Mouse (Mus musculus) limb, embryonic 10.5 days (tissue): ENCODE results near the gene Ccdc152. TPM values are rescaled to one million over a fixed set of nuclear protein-coding genes. Genes with fewer than 3 reads are reported as not detected.

Experiments used
- DNase-seq: peaks from one replicate; pipeline ENCODE4 v3.0.0-alpha.2; 2017; ENCODE audit warnings: low spot score
- H3K27ac ChIP-seq: fragments of 300-500 bp; sonication (generic); 2 replicates; pipeline ENCODE4 v1.5.1; 2016; ENCODE audit warnings: mild to moderate bottlenecking
- H3K27me3 ChIP-seq: fragments of 300-500 bp; sonication (generic); 2 replicates; pipeline ENCODE4 v1.6.1; 2016; ENCODE audit warnings: low read depth, mild to moderate bottlenecking; ENCODE audit not compliant: poor library complexity, severe bottlenecking
- H3K36me3 ChIP-seq: fragments of 300-500 bp; sonication (generic); 2 replicates; pipeline ENCODE4 v1.6.1; 2016; ENCODE audit warnings: mild to moderate bottlenecking, moderate library complexity
- H3K4me1 ChIP-seq: fragments of 300-500 bp; sonication (generic); 2 replicates; pipeline ENCODE4 v1.6.1; 2016
- H3K4me3 ChIP-seq: fragments of 300-500 bp; sonication (generic); 2 replicates; pipeline ENCODE4 v1.5.1; 2016; ENCODE audit warnings: mild to moderate bottlenecking, moderate library complexity
- H3K9me3 ChIP-seq: fragments of 300-500 bp; sonication (generic); replicated peaks from 2 replicates; pipeline ENCODE4 v1.6.1; 2016; ENCODE audit warnings: mild to moderate bottlenecking
- WGBS: fragments of 180-500 bp; shearing (Covaris S2); methylation state at CpG from one replicate; pipeline ENCODE4 v1.1.7; 2016; 5-methylcytosine and 5-hydroxymethylcytosine counted together
- polyA plus RNA-seq: library from polyadenylated mRNA; unstranded; fragments of >200 nt; fragmentation: Nextera tagmentation; extraction: Ambion mirVana; gene quantifications from 2 replicates; pipeline ENCODE4 v1.2.1, GENCODE M21; 2016

Gene Ccdc152
- polyA plus RNA-seq = not detected in 2 replicates

DNA sequence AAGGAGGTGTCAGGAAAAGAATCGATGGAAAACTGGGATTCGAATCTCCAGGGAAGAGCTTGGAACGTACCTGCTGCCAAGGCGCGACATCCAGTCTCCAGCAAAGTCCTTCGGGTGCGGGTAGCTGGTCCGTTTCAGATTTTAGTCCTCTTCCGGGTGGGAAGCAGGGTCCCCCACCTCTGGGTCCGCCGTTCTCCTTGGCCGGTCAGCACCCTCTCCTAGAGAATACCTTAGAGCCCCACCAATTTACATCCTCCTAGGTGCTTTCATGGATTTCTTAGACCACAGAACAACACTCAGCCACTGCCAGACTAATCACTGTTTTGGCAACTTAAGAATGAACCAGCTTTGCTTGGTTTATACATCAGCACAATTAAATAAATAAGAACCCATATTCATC, at the start of gene Ccdc152:
Gene Ccdc152 (minus strand): TSS at position 101 of the 400 bp plus-strand sequence.
- H3K27ac ChIP-seq = no peak within 1 kb of the TSS
- no peak within 1 kb of the TSS for H3K4me3 ChIP-seq
- no peaks in the 10 kb centered on the region for H3K4me1 ChIP-seq
- no peaks in the 10 kb centered on the region for H3K9me3 ChIP-seq
- DNase-seq = no peak
- WGBS = 91% methylated on average over 12 of the region's 12 CpGs
- no peaks in the 10 kb centered on the region for H3K36me3 ChIP-seq
- no peaks in the 10 kb centered on the region for H3K27me3 ChIP-seq

DNA sequence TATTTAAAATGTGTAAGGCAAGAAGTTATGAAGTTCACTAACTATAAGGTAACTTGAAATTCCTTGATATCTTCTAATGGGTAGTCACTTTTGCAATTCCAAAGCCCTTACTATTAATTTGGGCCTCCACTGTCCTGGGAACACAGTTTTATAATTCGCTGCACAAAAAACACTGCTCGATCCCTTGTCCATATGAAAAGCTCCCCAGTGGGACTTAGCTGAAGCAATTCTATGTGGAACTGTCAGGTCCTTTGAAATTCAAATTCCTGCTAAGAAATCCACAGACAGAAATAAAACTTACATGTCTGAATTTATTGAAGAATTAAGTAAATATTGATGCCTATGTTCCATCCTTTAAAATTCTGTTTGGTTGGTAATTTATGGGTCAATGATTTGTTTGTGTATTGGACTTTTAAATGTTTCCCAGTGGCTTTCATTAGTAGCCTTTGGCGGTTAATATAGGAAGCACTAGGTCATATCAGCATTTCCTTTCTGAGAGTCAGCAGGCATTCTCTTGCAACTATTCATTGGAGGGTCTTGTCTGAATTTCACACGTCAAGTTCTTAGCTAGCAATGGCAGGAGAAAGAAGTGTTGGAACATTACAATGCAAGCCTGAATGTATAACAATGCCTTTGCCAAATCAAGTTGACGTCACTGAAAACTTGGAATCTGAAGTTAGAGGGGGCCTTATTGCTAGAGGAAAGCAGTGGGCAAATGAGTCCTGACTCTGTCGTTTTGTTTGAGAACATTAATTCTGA, 46.2 kb upstream of the Ccdc152 start:
- H3K27ac ChIP-seq = no peak overlapping the region
- 79% methylated on average over 6 of the region's 6 CpGs for WGBS
- no peaks in the 10 kb centered on the region for H3K27me3 ChIP-seq

DNA sequence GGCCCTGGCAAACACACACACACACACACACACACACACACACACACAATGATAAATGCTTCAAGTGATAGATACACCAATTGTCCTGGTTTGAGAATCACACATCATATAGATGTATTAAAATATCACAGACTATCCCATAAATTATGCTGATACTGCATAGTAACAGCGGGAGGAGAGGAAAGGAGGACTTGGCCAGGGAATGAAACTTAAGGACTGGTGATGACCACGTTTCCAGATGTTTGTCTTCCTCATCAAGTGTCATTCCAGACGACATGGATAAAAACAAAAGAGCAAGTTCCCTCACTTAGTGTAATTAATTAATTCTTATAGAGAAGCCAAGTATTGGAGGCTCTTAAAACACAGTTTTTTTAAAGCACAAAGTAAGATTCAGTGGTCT, 43.4 kb upstream of the Ccdc152 start:
- Histone ChIP-seq H3K27ac (no peak overlapping the region), H3K27me3 (no peaks in the 10 kb centered on the region), H3K4me1 (no peaks in the 10 kb centered on the region), H3K9me3 (no peaks in the 10 kb centered on the region), H3K4me3 (no peak overlapping the region), H3K36me3 (no peaks in the 10 kb centered on the region)
- no peak for DNase-seq
- WGBS = 79% methylated on average over 3 of the region's 3 CpGs

More for the DNA sequence above, 46.2 kb upstream of the Ccdc152 start:
- Histone ChIP-seq H3K36me3 (no peaks in the 10 kb centered on the region), H3K4me3 (no peak overlapping the region), H3K4me1 (no peaks in the 10 kb centered on the region), H3K9me3 (no peaks in the 10 kb centered on the region)
- no peak for DNase-seq

DNA sequence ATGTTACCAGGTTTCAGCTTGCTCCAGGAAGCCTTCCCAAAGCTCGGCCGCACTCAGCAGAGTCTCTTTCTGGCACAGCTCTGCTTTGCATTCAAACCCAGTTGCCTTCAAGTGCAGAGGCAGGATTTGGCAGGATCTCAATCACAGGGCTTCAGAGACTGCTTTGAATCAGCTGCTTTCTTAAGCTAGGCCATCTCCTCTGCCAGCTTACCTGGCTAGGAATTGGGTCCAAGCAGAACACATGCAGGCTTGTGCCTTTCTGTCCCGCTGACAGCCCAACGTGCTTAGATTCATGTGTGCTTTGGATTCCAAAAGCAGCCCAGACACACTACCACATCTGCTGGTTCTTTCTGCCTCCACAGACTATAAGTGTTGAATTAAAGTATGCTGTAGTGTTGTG, 41.2 kb upstream of the Ccdc152 start:
- Histone ChIP-seq H3K9me3 (no peaks in the 10 kb centered on the region), H3K4me1 (no peaks in the 10 kb centered on the region), H3K27ac (no peak overlapping the region), H3K4me3 (no peak overlapping the region), H3K27me3 (no peaks in the 10 kb centered on the region), H3K36me3 (no peaks in the 10 kb centered on the region)
- WGBS = 93% methylated on average over 4 of the region's 4 CpGs
- DNase-seq = no peak

DNA sequence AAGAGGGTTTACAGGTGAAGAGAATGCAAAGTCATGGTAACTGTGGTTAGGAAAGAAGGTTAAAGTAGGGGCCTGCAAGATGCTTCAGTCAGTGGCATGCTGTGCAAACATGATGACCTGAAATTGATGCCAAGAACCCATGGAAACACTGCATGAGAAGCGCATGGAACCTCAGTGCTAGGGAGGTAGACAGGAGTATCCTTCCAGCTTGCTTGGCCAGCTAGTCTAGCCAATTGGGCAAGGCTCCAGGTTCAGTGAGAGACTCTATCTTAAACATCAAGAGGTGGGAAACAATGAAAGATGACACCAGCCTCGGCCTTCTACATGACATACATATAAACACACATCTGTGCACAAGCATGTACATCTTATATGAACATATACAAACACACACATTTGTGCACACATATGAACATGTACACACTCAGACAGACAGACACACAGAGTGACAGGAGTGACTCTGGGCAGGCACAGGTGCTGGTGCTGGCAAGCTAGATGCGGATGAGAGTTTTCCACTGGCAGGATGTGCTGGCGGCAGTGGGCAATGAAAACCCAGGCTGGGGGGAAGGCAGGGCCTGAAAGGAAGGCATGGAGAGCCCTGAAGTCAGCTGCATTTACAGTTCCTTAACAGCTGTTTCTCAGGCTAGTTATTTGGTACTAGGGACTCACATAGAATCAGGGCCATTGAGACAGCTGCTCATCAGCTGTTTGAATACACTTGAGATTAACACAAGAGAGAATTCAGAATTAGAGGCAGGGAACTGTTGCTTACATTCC, 38.7 kb upstream of the Ccdc152 start:
- 92% methylated on average over 4 of the region's 4 CpGs for WGBS
- DNase-seq = no peak
- no peaks in the 10 kb centered on the region for H3K27me3 ChIP-seq
- no peaks in the 10 kb centered on the region for H3K9me3 ChIP-seq
- H3K36me3 ChIP-seq = no peaks in the 10 kb centered on the region; the same call in 1 of the 2 replicates
- no peaks in the 10 kb centered on the region for H3K4me1 ChIP-seq
- H3K4me3 ChIP-seq = no peak overlapping the region
- no peak overlapping the region for H3K27ac ChIP-seq

DNA sequence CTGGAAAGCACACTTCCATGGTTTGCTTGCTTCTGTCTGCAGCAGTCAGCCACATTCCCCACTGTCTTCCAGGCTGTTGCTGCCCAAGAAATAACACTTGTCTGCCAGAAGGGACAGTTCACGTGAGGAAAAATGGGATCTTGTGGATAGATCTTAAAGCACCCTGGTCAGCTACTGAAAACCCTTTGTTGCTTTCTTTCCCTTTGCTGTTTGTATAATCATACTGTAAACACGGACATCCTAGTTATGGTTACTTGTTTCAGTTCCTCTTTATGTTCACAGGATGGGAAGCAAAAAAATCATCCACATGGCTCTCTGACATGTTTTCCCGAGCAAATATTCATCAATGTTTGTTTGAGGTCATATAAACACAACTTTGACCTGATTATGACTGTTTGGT, 36.5 kb upstream of the Ccdc152 start:
- WGBS = 93% methylated on average over 3 of the region's 3 CpGs
- no peak overlapping the region for H3K27ac ChIP-seq
- DNase-seq = no peak

DNA sequence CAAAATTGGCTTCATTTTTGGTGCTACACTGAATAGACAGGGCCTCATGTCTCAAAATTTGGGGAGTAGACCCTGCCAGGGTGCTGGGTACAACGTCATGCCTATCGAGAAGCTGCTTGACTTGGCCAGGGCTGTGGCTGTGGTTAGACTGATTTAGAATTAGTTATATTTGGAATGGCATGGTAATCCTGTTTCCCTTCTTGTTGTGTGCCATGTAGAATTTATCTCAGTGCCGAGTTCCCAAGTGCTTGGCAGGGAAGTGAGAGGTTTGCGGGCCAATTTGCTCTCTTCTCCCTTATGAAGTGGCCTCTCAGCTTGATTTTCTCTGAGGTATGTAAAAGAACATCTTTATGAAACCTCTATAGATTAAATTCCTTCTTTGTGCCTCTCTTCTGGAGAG, 29.2 kb upstream of the Ccdc152 start:
- 93% methylated on average over 4 of the region's 4 CpGs for WGBS
- H3K36me3 ChIP-seq = no peaks in the 10 kb centered on the region; the same call in 1 of the 2 replicates
- H3K4me3 ChIP-seq = no peak overlapping the region
- H3K4me1 ChIP-seq = no peaks in the 10 kb centered on the region
- H3K27me3 ChIP-seq = no peaks in the 10 kb centered on the region
- no peaks in the 10 kb centered on the region for H3K9me3 ChIP-seq
- no peak overlapping the region for H3K27ac ChIP-seq
- DNase-seq = no peak

More for the DNA sequence above, 36.5 kb upstream of the Ccdc152 start:
- H3K36me3 ChIP-seq = no peaks in the 10 kb centered on the region; the same call in 1 of the 2 replicates
- no peak overlapping the region for H3K4me3 ChIP-seq
- no peaks in the 10 kb centered on the region for H3K9me3 ChIP-seq
- H3K27me3 ChIP-seq = no peaks in the 10 kb centered on the region
- H3K4me1 ChIP-seq = no peaks in the 10 kb centered on the region

DNA sequence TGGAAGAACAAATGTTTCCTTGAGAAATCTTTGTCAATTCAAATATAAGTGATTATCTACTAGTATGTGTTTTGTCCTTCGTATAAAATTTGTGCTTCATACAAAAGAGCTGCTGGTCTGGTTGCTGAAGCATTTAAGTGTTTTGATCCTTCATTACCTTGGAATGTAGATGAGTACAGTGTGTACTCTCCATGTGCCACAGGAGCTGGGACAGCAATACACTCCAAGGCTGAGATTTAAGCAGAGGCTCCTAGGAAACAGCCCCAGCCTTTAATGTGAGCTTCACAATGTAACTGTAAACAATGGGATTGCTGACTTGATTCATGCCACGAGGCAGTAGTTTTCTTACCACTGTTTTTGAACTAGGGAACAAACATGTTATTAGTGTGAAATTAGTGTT, 28.5 kb upstream of the Ccdc152 start:
- Histone ChIP-seq H3K4me1 (no peaks in the 10 kb centered on the region), H3K4me3 (no peak overlapping the region), H3K36me3 (no peaks in the 10 kb centered on the region), H3K27me3 (no peaks in the 10 kb centered on the region), H3K27ac (no peak overlapping the region), H3K9me3 (no peaks in the 10 kb centered on the region)
- DNase-seq = no peak
- 91% methylated on average over 2 of the region's 2 CpGs for WGBS

DNA sequence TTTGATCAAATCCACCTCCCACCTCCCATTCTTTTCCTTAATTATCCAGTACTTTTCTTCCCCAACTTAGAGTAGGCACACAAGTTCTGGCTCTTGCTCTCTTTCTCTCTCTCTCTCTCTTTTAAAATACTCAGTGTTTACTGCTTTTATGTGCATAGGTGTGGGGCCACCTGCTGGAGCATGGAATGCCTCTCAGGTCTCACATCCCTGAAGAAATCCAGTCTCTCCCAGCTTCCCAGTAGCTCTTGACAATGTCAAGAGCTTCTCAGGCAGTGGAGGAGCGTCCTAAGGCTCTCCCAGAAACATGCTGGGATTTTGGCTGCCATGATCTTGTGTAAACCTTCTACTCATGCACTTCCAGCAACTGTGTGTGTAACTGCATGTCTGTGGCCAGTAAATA, 27.0 kb upstream of the Ccdc152 start:
- WGBS = 73% methylated on average over 1 of the region's 1 CpGs
- H3K36me3 ChIP-seq = no peaks in the 10 kb centered on the region
- H3K27me3 ChIP-seq = no peaks in the 10 kb centered on the region
- H3K4me1 ChIP-seq = no peaks in the 10 kb centered on the region
- H3K27ac ChIP-seq = no peak overlapping the region
- no peaks in the 10 kb centered on the region for H3K9me3 ChIP-seq
- H3K4me3 ChIP-seq = no peak overlapping the region
- no peak for DNase-seq

DNA sequence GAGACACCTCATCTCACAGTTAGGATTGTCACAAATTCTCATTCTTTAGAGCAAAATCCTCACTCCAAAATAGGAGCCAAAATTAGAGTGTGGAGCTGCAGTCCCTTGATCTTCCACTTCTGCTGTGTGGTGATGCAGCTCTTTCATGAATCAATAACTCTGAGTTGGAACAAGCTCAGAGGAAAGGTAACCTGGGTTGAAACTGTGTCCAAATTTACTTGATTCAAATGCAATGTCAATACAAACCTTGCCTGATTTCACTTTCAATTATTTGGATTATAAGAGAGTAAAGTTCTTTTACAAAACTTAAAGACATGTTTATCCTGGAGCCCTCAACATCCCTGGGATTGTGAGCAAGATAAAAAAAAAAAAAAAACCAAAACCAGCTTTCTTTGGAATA, 19.7 kb upstream of the Ccdc152 start:
- Histone ChIP-seq H3K4me1 (no peaks in the 10 kb centered on the region), H3K27me3 (no peaks in the 10 kb centered on the region), H3K4me3 (no peak overlapping the region), H3K36me3 (peaks cover 6% of the 10 kb centered on the region), H3K27ac (no peak overlapping the region), H3K9me3 (no peaks in the 10 kb centered on the region)
- DNase-seq = no peak

DNA sequence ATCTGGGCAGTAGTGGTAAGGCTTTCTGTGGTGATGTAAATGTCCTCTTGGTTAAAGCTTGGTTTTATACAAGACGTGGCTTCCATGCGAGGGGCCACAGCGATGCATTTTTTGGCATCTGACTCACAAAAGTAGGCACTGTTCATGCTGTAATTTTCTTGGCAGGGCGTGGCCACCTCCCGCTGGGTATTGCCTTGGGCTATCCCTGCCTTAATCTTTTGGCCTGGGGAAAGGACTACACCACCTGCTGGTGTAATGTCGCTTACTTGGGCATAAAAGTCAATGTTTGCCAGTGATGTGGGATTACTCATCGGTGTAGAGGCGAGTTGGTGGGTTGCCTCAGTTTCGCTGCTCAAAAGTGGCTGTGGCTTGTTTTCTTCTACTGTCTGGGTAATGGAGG, 16.6 kb upstream of the Ccdc152 start:
- Histone ChIP-seq H3K27ac (no peak overlapping the region), H3K4me1 (no peaks in the 10 kb centered on the region), H3K36me3 (peaks cover 6% of the 10 kb centered on the region), H3K9me3 (no peaks in the 10 kb centered on the region), H3K4me3 (no peak overlapping the region), H3K27me3 (no peaks in the 10 kb centered on the region)
- no peak for DNase-seq
- WGBS = 87% methylated on average over 9 of the region's 9 CpGs

DNA sequence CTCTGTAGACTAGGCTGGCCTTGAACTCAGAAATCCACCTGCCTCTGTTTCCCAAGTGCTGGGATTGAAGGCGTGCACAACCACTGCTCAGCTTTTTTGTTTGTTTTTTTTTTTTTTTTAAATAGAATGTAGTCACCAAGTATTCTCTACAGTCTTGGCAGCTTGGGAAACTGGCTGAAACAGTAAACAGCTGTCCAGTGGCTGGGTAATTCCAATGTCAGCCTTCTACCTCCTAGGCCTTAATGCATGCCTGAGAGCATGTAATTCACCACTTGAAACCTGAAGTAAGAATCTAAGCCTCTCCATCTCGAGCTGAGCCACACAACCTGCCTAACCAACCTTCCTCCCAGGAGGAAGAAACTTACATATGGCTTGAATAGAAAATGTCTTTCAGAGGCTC, 13.3 kb upstream of the Ccdc152 start:
- whole genome bisulfite sequencing = 89% methylated on average over 2 of the region's 2 CpGs
- no peak overlapping the region for H3K4me3 ChIP-seq
- H3K9me3 ChIP-seq = no peaks in the 10 kb centered on the region
- no peaks in the 10 kb centered on the region for H3K27me3 ChIP-seq
- peaks cover 6% of the 10 kb centered on the region for H3K36me3 ChIP-seq
- H3K27ac ChIP-seq = no peak overlapping the region
- no peaks in the 10 kb centered on the region for H3K4me1 ChIP-seq
- no peak for DNase-seq

DNA sequence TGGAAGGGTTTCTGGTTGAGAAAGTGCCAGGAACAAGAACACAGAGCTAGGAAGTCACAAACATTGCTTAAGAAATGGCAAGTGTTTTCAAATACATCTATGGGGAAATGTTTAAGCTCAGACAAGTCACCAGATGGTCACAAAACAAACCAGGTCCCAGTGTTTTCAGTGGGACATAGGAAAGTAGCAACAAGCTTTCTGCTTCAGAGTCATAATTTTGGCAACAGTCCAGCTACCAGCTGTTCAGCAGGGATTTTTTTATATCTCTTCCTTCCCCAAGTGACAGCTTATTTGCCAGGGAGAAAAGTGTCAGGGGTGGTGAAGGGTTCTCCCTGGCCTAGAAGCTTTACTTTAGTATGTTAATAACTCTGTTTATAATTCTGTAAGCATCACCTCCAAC, 9.6 kb upstream of the Ccdc152 start:
- Histone ChIP-seq H3K27ac (no peak overlapping the region), H3K4me1 (no peaks in the 10 kb centered on the region), H3K9me3 (no peaks in the 10 kb centered on the region), H3K36me3 (no peaks in the 10 kb centered on the region), H3K27me3 (no peaks in the 10 kb centered on the region), H3K4me3 (no peak overlapping the region)
- DNase-seq = no peak
